Mouse (Mus musculus) midbrain, embryonic 13.5 days (tissue): Measurements from ENCODE around the gene Fars2. TPM values are rescaled to one million over a fixed set of nuclear protein-coding genes. Genes with fewer than 3 reads are reported as not detected.

Experiments
- ATAC-seq: fragments of 200-750 bp; cut with Nextera tagmentation; 2 replicates; pipeline ENCODE4 v1.8.0; 2017; ENCODE audit warnings: mild to moderate bottlenecking, moderate TSS enrichment, moderate library complexity
- H3K27ac ChIP-seq: fragments of 300-500 bp; sonication (generic); 2 replicates; pipeline ENCODE4 v1.5.1; 2015; ENCODE audit warnings: inconsistent platforms, mild to moderate bottlenecking, moderate library complexity
- H3K27me3 ChIP-seq: fragments of 300-500 bp; sonication (generic); 2 replicates; pipeline ENCODE4 v1.6.1; 2015; ENCODE audit warnings: mild to moderate bottlenecking, inconsistent platforms
- H3K36me3 ChIP-seq: fragments of 300-500 bp; sonication (generic); 2 replicates; pipeline ENCODE4 v1.6.1; 2015; ENCODE audit warnings: mild to moderate bottlenecking, inconsistent platforms
- H3K4me1 ChIP-seq: fragments of 300-500 bp; sonication (generic); replicated peaks from 2 replicates; pipeline ENCODE4 v1.6.1; 2015; ENCODE audit warnings: inconsistent platforms
- H3K4me2 ChIP-seq: fragments of 300-500 bp; sonication (generic); replicated peaks from 2 replicates; pipeline ENCODE4 v1.6.1; 2015; ENCODE audit warnings: moderate library complexity, mild to moderate bottlenecking, inconsistent platforms
- H3K4me3 ChIP-seq: fragments of 300-500 bp; sonication (generic); replicated peaks from 2 replicates; pipeline ENCODE4 v1.5.1; 2015; ENCODE audit warnings: mild to moderate bottlenecking, inconsistent platforms
- H3K9ac ChIP-seq: fragments of 300-500 bp; sonication (generic); replicated peaks from 2 replicates; pipeline ENCODE4 v1.6.1; 2015; ENCODE audit warnings: mild to moderate bottlenecking, inconsistent platforms
- H3K9me3 ChIP-seq: fragments of 300-500 bp; sonication (generic); 2 replicates; pipeline ENCODE4 v1.6.1; 2016; ENCODE audit warnings: mild to moderate bottlenecking, inconsistent platforms
- WGBS: fragments of 180-500 bp; shearing (Covaris S2); methylation state at CpG from one replicate; pipeline ENCODE4 v1.1.7; 2015; 5-methylcytosine and 5-hydroxymethylcytosine counted together
- polyA plus RNA-seq: library from polyadenylated mRNA; unstranded; fragments of >200 nt; fragmentation: Nextera tagmentation; extraction: Ambion mirVana; gene quantifications from 2 replicates; pipeline ENCODE4 v1.2.1, GENCODE M21; 2015

Gene Fars2
- polyA plus RNA-seq, 1 experiment from 2014 or later, result 29.5 TPM

DNA sequence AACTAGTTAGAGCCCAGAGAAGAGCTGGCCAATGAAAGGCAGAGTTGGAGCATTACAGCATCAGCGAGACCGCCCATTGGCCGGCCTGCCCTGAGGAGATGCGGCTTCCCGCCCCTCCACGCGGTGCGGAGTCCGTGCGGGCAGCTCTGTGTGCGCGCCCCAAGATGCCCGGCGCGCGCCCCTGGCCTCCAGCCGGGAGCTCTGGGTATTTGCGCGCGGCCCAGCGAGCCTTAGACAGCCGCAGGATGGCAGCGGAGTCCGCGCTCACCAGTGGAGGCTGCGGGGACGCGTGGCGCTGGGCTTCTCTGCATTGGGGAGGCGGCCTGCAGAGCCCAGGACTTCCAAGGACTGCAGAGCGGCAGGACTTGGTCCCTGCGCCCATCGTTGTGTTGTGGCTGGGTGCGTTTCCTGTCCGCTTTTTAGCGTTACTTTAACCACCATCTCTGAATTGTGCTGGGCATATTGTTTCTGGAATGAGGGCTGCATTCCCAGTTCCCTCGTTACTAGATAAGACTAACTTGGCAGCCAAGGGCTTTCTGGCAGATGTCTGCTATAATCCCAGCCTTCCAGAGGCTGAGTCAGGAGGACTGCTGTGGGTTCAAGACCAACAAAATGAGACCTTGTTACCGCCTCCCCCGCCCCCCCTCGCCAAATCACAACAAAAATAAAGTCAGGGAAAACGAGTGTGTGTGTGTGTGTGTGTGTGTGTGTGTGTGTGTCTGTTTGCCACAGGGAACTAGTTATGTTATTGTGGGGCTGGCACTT, 461.5 kb downstream of the Fars2 start:
- 2% methylated on average over 41 of the region's 41 CpGs for WGBS

DNA sequence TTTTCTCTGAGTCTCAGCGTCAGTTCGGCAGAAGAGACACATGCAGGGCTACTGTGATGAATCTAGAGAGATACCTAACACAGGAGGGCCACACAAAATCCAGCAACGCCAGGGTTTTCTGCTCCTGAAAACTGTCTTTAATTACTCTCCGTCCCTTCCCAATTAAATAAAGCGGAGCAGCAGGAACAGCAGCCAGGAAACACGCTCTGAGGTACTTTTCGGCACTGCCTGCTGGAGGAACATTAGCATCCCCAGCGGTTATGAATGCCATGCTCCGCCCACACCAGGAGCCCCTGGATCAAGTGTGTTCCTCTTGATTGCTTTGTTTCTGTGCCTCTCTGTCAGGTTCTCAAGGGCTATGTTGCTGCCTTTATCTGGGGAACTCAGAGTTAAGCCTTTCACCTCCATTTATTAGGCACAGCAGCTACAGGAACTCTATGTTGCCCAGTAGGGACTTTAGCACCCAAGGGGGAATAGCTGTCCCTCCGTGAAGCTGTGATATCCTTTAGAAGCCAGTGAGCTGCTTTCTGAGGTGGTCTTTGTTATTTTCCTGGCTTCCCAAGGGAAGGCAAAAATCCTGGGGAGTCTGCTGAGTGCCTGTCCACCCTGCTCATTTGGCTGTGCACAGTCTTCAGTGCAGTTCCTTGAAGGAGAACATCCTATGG, 465.3 kb downstream of the Fars2 start:
- ATAC-seq, result no peak
- Histone ChIP-seq H3K4me3 (0 out of 2 replicates have a peak overlapping the region, but pooled peaks have one; percentile 1), H3K27ac (peak overlapping the region; percentile 90), H3K4me2 (peak overlapping the region; percentile 42), H3K9me3 (peaks cover 5% of the 10 kb centered on the region; the same call in 1 of the 2 replicates), H3K36me3 (no peaks in the 10 kb centered on the region), H3K27me3 (no peaks in the 10 kb centered on the region), H3K9ac (peak overlapping the region; percentile 28), H3K4me1 (peaks cover 34% of the 10 kb centered on the region)
- WGBS, result 5% methylated on average over 10 of the region's 10 CpGs

More for the DNA sequence above, 461.5 kb downstream of the Fars2 start:
- Histone ChIP-seq H3K4me3 (peak overlapping the region; percentile 45), H3K9ac (peak overlapping the region; percentile 73), H3K27ac (peak overlapping the region; percentile 88), H3K27me3 (no peaks in the 10 kb centered on the region), H3K4me1 (peaks cover 28% of the 10 kb centered on the region), H3K9me3 (no peaks in the 10 kb centered on the region), H3K36me3 (no peaks in the 10 kb centered on the region), H3K4me2 (peak overlapping the region; percentile 60)
- peak; percentile 97 for ATAC-seq

DNA sequence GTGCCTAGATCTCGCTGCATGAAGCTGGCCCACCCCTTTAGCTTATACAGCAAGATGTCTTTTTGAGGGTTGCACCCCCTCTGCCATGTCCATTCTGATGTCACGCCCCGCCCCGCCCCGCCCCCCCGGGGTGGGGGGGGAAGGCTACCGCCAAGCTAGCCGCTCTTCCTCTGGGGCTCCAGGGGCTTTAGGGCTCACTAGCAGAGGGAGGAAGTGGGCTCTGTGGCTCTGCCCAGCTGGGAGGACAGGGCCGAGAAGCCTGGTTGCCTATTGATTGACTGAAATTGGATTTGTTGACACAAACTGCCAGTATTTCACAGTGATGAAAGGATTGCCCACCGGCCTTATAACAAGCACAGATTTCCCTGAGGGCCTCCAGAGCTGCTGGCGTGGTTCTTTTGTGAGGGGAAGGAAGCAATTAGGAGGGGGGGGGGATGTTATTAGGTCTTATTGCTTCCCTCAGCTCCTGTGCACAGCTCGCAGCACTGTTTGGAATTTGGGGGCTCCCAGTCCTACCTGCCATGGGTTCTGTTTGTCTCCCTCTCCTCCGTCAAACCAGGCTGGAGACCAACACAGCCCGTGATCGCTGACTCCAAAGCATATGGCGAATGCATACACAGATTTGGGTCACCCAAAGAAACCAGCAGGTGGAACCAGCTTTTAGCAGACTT, 466.4 kb downstream of the Fars2 start:
- Histone ChIP-seq H3K27me3 (no peaks in the 10 kb centered on the region), H3K4me3 (no peak overlapping the region), H3K9me3 (peaks cover 5% of the 10 kb centered on the region; the same call in 1 of the 2 replicates), H3K36me3 (no peaks in the 10 kb centered on the region), H3K9ac (0 out of 2 replicates have a peak overlapping the region, but pooled peaks have one; percentile 39), H3K27ac (peak overlapping the region; percentile 90), H3K4me1 (peaks cover 34% of the 10 kb centered on the region), H3K4me2 (peak overlapping the region; percentile 42)
- WGBS, result 17% methylated on average over 16 of the region's 16 CpGs
- peak; percentile 75 for ATAC-seq

DNA sequence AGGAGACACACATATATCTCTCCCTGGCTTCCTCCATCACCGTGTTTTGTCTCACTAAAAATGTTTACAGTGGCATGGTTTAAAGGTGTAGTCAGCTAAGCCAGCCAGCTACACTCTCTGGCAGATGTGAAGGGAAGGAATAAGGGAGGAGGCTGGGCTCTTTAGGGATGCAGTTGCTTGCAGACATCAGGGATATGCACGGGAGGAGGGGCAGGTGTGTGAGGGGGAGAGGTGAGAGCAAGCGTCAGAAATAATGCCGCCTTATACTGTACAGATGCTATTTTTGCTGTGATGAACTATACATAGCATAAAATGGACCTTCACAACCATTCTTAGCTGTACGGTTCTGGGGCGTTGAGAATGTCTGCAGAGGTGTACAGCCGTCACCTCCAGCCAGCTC, 467.0 kb downstream of the Fars2 start:
- ATAC-seq, result peak; percentile 26
- Histone ChIP-seq H3K36me3 (no peaks in the 10 kb centered on the region), H3K27me3 (no peaks in the 10 kb centered on the region), H3K9me3 (peaks cover 5% of the 10 kb centered on the region; the same call in 1 of the 2 replicates), H3K4me3 (no peak overlapping the region), H3K4me1 (peaks cover 33% of the 10 kb centered on the region), H3K4me2 (0 out of 2 replicates have a peak overlapping the region, but pooled peaks have one; percentile 42), H3K27ac (peak overlapping the region; percentile 90), H3K9ac (no peak overlapping the region)
- 69% methylated on average over 7 of the region's 7 CpGs for WGBS

DNA sequence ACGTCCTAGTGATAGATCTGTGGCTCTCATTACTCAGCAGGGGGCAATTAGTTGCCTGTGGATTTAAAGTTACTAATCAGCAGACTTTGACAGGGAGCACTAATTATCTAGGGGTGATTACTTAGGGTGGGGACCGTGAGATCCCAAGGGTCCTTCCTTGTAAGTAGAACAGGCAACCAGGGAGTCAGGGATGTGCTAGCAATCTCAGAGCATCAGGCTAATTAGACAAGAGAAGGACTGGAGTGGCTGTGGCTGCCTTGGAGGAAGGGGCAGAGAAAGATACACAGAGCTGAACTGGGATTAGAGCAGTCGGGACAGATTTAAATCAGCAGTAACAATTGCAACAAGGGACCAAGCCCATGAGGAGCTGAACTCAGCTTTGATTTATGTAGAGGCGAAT, 471.9 kb downstream of the Fars2 start:
- Histone ChIP-seq H3K4me2 (no peak overlapping the region), H3K27me3 (no peaks in the 10 kb centered on the region), H3K36me3 (no peaks in the 10 kb centered on the region), H3K9me3 (peaks cover 11% of the 10 kb centered on the region; the same call in 1 of the 2 replicates), H3K4me3 (no peak overlapping the region), H3K27ac (no peak overlapping the region), H3K4me1 (peaks cover 5% of the 10 kb centered on the region), H3K9ac (no peak overlapping the region)
- 39% methylated on average over 4 of the region's 4 CpGs for WGBS
- peak; percentile 65; the same call in 1 of the 2 replicates for ATAC-seq

DNA sequence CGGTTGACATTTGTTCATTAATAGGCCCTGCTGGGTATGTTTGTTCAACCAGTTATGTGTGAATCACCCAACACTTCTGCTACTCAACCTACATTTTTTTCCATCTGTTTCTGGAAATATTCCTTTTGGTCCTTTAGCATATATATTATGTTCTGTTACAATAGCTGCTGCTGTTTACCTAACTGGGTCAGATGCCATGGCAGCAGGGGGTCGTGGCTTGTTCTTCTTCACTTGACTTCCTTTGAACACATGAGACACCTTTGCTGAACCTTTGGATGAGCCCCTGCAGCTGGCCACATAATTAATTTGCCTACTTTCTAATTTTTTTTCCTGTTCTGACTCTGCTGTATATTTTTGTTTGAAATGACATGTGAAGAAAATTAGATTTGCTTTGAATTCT, 475.1 kb downstream of the Fars2 start:
- Histone ChIP-seq H3K9me3 (peaks cover 10% of the 10 kb centered on the region; the same call in 1 of the 2 replicates), H3K4me1 (no peaks in the 10 kb centered on the region), H3K27me3 (no peaks in the 10 kb centered on the region), H3K4me2 (no peak overlapping the region), H3K9ac (no peak overlapping the region), H3K27ac (no peak overlapping the region), H3K36me3 (no peaks in the 10 kb centered on the region), H3K4me3 (no peak overlapping the region)
- ATAC-seq, result no peak
- WGBS, result 65% methylated on average over 2 of the region's 2 CpGs

DNA sequence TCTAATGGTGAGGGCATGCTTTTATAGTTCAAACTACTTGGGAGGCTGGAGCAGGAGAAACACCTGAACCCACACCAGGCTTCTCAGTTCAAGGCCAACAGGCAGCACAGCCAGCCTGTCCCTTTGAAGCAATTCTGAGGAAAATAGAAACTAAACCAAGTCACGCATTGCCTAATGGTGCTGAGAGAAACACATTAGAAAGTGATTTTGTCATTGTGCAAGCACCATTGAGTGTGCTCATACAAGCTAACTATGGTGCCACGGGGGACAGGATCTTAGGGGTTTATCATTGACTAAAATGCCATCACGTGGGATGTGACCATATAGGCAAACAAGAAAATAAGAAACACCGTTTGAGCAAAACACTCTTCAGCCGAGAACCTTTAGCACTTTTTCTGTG, 489.5 kb downstream of the Fars2 start:
- Histone ChIP-seq H3K9ac (no peak overlapping the region), H3K4me3 (no peak overlapping the region), H3K27me3 (no peaks in the 10 kb centered on the region; the same call in 1 of the 2 replicates), H3K27ac (no peak overlapping the region), H3K9me3 (no peaks in the 10 kb centered on the region), H3K4me1 (no peaks in the 10 kb centered on the region), H3K36me3 (no peaks in the 10 kb centered on the region), H3K4me2 (no peak overlapping the region)
- 88% methylated on average over 5 of the region's 5 CpGs for WGBS
- no peak for ATAC-seq

DNA sequence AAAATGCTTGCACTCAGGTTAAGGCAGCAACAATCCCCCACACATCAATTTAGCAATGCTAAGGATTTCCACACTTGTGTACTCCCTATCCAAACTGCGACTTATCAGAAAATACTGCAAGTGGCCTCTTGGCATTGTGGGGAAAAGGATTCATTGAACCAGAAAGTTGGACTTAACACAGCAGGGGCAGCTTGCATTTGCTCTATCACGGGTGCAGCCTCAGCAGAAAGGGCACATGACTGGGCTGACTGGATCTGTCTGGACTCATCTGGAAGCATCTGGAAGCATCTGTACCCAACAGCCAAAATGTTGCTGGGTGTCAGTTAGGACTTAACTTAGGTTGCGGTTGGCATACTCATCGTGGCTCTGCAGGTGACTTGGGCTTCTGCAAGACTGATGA, 490.7 kb downstream of the Fars2 start:
- no peak overlapping the region for H3K4me2 ChIP-seq
- no peaks in the 10 kb centered on the region for H3K9me3 ChIP-seq
- 78% methylated on average over 4 of the region's 4 CpGs for WGBS
- H3K36me3 ChIP-seq, result no peaks in the 10 kb centered on the region
- no peak for ATAC-seq
- no peak overlapping the region for H3K4me3 ChIP-seq
- H3K27ac ChIP-seq, result no peak overlapping the region
- H3K27me3 ChIP-seq, result no peaks in the 10 kb centered on the region; the same call in 1 of the 2 replicates
- peaks cover 9% of the 10 kb centered on the region for H3K4me1 ChIP-seq
- H3K9ac ChIP-seq, result no peak overlapping the region

DNA sequence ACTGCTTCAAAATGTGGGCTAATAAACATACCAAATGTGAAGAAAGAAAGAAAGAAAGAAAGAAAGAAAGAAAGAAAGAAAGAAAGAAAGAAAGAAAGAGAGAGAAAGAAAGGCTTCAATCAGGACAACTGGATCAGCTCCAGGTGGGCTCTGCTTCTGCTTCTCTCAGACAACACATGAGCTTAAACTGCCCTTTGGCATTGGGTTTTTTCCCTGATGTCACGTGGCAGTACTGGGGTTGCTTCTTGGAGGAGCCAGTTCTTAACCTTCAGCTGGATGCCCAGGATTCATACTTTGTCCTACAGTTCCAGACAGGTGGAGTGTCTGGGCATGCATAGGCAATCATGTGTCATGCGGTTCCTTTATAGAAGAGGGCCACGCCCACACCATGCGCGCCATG, 493.2 kb downstream of the Fars2 start:
- Histone ChIP-seq H3K27ac (no peak overlapping the region), H3K9ac (no peak overlapping the region), H3K27me3 (no peaks in the 10 kb centered on the region; the same call in 1 of the 2 replicates), H3K9me3 (no peaks in the 10 kb centered on the region), H3K4me1 (peaks cover 16% of the 10 kb centered on the region), H3K36me3 (no peaks in the 10 kb centered on the region), H3K4me2 (no peak overlapping the region), H3K4me3 (no peak overlapping the region)
- no peak for ATAC-seq
- WGBS, result 94% methylated on average over 5 of the region's 5 CpGs

DNA sequence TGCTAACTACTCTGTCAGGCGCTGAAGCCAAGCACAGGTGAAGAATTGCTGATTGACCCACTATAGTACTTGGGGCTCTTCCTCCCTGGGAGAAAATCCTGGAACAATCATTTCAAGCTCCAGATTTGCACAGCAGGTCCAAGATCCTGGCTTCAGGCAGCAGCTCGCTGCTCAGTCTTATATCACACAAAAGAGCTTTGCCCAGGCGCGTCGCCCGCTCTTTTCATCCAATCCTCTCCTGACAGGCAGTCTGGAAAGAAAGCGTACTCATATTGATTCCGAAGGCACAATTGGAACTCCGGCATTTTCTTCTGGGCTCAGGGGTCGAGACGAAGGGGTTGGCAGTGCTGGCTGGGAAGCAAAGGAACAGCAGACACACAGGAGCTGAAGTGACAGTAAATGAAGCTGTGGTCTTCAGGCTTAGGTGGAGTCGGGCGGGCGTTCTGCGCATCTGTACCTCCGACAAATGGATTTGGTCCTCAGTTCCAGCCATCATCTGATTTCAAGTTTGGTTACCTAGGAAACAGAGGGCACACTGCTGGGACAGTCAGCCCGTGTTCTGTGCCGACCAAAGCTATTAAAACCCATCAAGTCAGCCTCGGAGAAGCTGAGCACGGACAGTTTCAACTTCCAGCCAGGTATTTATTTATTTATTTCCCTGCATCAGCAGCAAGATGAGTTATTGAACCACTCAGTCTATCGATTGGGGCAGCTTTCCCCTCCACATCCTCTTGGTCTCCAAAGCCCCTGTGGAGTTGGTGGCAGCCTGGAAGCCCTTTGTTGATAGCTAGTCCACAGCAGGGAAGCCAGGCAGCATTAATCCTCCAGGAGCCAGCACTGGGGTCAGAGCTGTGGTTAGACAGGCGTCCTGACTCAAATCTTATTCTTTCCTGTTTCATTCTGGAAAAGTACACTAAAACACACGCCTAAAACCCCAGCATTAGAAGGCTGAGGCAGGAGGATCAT, 495.9 kb downstream of the Fars2 start:
- Histone ChIP-seq H3K4me3 (peak overlapping the region; percentile 31), H3K9ac (peak overlapping the region; percentile 60), H3K27ac (peak overlapping the region; percentile 83), H3K4me1 (peaks cover 16% of the 10 kb centered on the region), H3K9me3 (no peaks in the 10 kb centered on the region), H3K27me3 (no peaks in the 10 kb centered on the region; the same call in 1 of the 2 replicates), H3K36me3 (no peaks in the 10 kb centered on the region), H3K4me2 (peak overlapping the region; percentile 56)
- ATAC-seq, result peak; percentile 92
- WGBS, result 10% methylated on average over 23 of the region's 23 CpGs
